Mouse (Mus musculus): Measurements from ENCODE around the gene Cby3. TPM values are rescaled to one million over a fixed set of nuclear protein-coding genes. Genes with fewer than 3 reads are reported as not detected.
"Not testable (repeated sequence)": the region's sequence is repeated elsewhere in the genome, so short reads cannot be mapped to it uniquely, and the experiment has no call there.

Gene Cby3
- total RNA-seq, 2 experiments from 2014 or later: 0.29 TPM; not detected in 1

GRCm38 (mm10) chr11:50358950-50359861, 4.9 kb downstream of the Cby3 start:
- peak; percentile 81 for ATAC-seq (replicated peaks; ENCODE audit: poor library complexity)

GRCm38 (mm10) chr11:50361282-50361681, 7.0 kb downstream of the Cby3 start:
- not testable (repeated sequence) for ATAC-seq (replicated peaks; ENCODE audit: poor library complexity)

GRCm38 (mm10) chr11:50364548-50364947, 10.3 kb downstream of the Cby3 start:
- ATAC-seq (replicated peaks; ENCODE audit: poor library complexity): peak; percentile 87

GRCm38 (mm10) chr11:50365322-50365721, 11.1 kb downstream of the Cby3 start:
- ATAC-seq (replicated peaks; ENCODE audit: poor library complexity): no peak

- no peak for ATAC-seq (replicated peaks; ENCODE audit: poor library complexity)
Observed at GRCm38 (mm10) chr11:50367531-50367930, 13.3 kb downstream of the Cby3 start.

GRCm38 (mm10) chr11:50369360-50369911, 15.2 kb downstream of the Cby3 start:
- peak; percentile 74 for ATAC-seq (replicated peaks; ENCODE audit: poor library complexity)

GRCm38 (mm10) chr11:50370969-50371368, 16.7 kb downstream of the Cby3 start:
- ATAC-seq (replicated peaks; ENCODE audit: poor library complexity): no peak

GRCm38 (mm10) chr11:50371399-50371841, 17.2 kb downstream of the Cby3 start:
- peak; percentile 78 for ATAC-seq (replicated peaks; ENCODE audit: poor library complexity)

GRCm38 (mm10) chr11:50371911-50372310, 17.6 kb downstream of the Cby3 start:
- ATAC-seq (replicated peaks; ENCODE audit: poor library complexity): no peak

- ATAC-seq (replicated peaks; ENCODE audit: poor library complexity): no peak
Observed at GRCm38 (mm10) chr11:50373086-50373485, 18.8 kb downstream of the Cby3 start.

- ATAC-seq (replicated peaks; ENCODE audit: poor library complexity): no peak
Observed at GRCm38 (mm10) chr11:50373621-50374020, 19.4 kb downstream of the Cby3 start.

- ATAC-seq (replicated peaks; ENCODE audit: poor library complexity): no peak
Observed at GRCm38 (mm10) chr11:50374286-50375015, 20.2 kb downstream of the Cby3 start.

- ATAC-seq (replicated peaks; ENCODE audit: poor library complexity): no peak
Observed at GRCm38 (mm10) chr11:50375421-50375820, 21.2 kb downstream of the Cby3 start.

GRCm38 (mm10) chr11:50376156-50376790, 22.0 kb downstream of the Cby3 start:
- ATAC-seq (replicated peaks; ENCODE audit: poor library complexity): no peak

GRCm38 (mm10) chr11:50376911-50377891, 22.9 kb downstream of the Cby3 start, which contains the start of gene Hnrnph1:
Gene Hnrnph1 (plus strand): TSS chr11:50376990.
- peak; percentile 73 for ATAC-seq (replicated peaks; ENCODE audit: poor library complexity)

GRCm38 (mm10) chr11:50377892-50378684, 23.8 kb downstream of the Cby3 start:
- ATAC-seq (replicated peaks; ENCODE audit: poor library complexity): peak; percentile 41

- no peak for ATAC-seq (replicated peaks; ENCODE audit: poor library complexity)
Observed at GRCm38 (mm10) chr11:50379023-50379752, 24.9 kb downstream of the Cby3 start.

- no peak for ATAC-seq (replicated peaks; ENCODE audit: poor library complexity)
Observed at GRCm38 (mm10) chr11:50381311-50381710, 27.0 kb downstream of the Cby3 start.
